8 mouse cellular contexts compared by ENCODE assay signal in genomic region chr15:91301366-91301765, GRCm38 (mm10).
DNase-seq lines count a peak whose midpoint lies in the region; ATAC-seq and TF ChIP-seq lines count a peak whose summit lies in the region.
"Had no signal": no experiment of that assay in that cellular context is flagged by ENCODE, and none has a peak within 500 bp of the region (broad histone marks: within the 10 kb centered on the region; RNA-seq: fewer than 3 reads in every experiment).

No protein-coding gene starts in this region.

- TF ChIP-seq CTCF in forebrain, postnatal 0 days (IDR thresholded peaks at IDR 0.05; ENCODE audit: low read depth), result peak; percentile 96

- peak; percentile 77; the same call in 1 of the 2 replicates for ATAC-seq in forebrain, postnatal 0 days
- peak; percentile 76 for ATAC-seq in megakaryocyte-erythroid progenitor cell, adult 5-6 weeks (replicated peaks; ENCODE audit: low FRiP score, low TSS enrichment, poor library complexity, severe bottlenecking)

- no peak overlapping the region for H3K27ac ChIP-seq in forebrain, postnatal 0 days (ENCODE audit: low read depth, low read length)
- H3K27ac ChIP-seq: lung, embryonic 15.5 days had no signal

- H3K9ac ChIP-seq in forebrain, postnatal 0 days, result no peak overlapping the region
- H3K9ac ChIP-seq: lung, embryonic 15.5 days had no signal

- peak; percentile 38 for DNase-seq in WW6 (ENCODE audit: low read depth, low spot score)
- peak; percentile 71 for DNase-seq in cerebellum, adult 11-12 months
- DNase-seq in forebrain, postnatal 0 days, result peak; percentile 91
- DNase-seq in hindlimb bud, embryonic 11.5 days (ENCODE audit: extremely low spot score, low read depth, low spot score), result peak; percentile 73
- peak; percentile 84 for DNase-seq in left cerebral cortex, adult 11 months (ENCODE audit: low spot score)
- peak; percentile 61 to 84 for DNase-seq in spleen, postnatal 10 days (ENCODE audit: low spot score in 2 of 2)

- H3K27me3 ChIP-seq in forebrain, postnatal 0 days (ENCODE audit: insufficient read depth, low read length), result no peaks in the 10 kb centered on the region
- H3K27me3 ChIP-seq: lung, embryonic 15.5 days had no signal

- H3K4me3 ChIP-seq in forebrain, postnatal 0 days (ENCODE audit: low read depth, low read length), result no peak overlapping the region
- H3K4me3 ChIP-seq: lung, embryonic 15.5 days had no signal

- 4% methylated on average over 3 of the region's 3 CpGs for WGBS in forebrain, postnatal 0 days

- no peak overlapping the region for H3K4me2 ChIP-seq in forebrain, postnatal 0 days (ENCODE audit: low read depth)
- H3K4me2 ChIP-seq: lung, embryonic 15.5 days had no signal

- H3K36me3 ChIP-seq in forebrain, postnatal 0 days (ENCODE audit: insufficient read depth), result no peaks in the 10 kb centered on the region
- H3K36me3 ChIP-seq: lung, embryonic 15.5 days had no signal

- H3K4me1 ChIP-seq in forebrain, postnatal 0 days (ENCODE audit: insufficient read depth), result no peaks in the 10 kb centered on the region
- H3K4me1 ChIP-seq: lung, embryonic 15.5 days had no signal

- H3K9me3 ChIP-seq in forebrain, postnatal 0 days (ENCODE audit: low read length), result no peaks in the 10 kb centered on the region
- H3K9me3 ChIP-seq: lung, embryonic 15.5 days had no signal

Comparison
In these comparisons a context has a peak if more than half of its experiments do, and no peak if none do; other contexts are left out.
1. DNase-seq: peak in every context shown above with its lines; median percentile 91 in forebrain, postnatal 0 days; 84 in left cerebral cortex, adult 11 months; 73 in hindlimb bud, embryonic 11.5 days; 72 in spleen, postnatal 10 days; 71 in cerebellum, adult 11-12 months; 38 in WW6.